Mouse (Mus musculus) liver, embryonic 12.5 days (tissue): ENCODE data around the gene Pask. TPM values are rescaled to one million over a fixed set of nuclear protein-coding genes. Genes with fewer than 3 reads are reported as not detected.
"Not testable (repeated sequence)": the region's sequence is repeated elsewhere in the genome, so short reads cannot be mapped to it uniquely, and the experiment has no call there.

ENCODE experiments used
- ATAC-seq: fragments of 200-750 bp; cut with Nextera tagmentation; 2 replicates; pipeline ENCODE4 v1.8.0; 2017; ENCODE audit warnings: moderate number of reproducible peaks, mild to moderate bottlenecking, moderate library complexity
- H3K27ac ChIP-seq: fragments of 300-500 bp; sonication (generic); 2 replicates; pipeline ENCODE4 v1.5.1; 2016; ENCODE audit warnings: mild to moderate bottlenecking
- H3K27me3 ChIP-seq: fragments of 300-500 bp; sonication (generic); replicated peaks from 2 replicates; pipeline ENCODE4 v1.6.1; 2016; ENCODE audit warnings: mild to moderate bottlenecking, moderate library complexity
- H3K36me3 ChIP-seq: fragments of 300-500 bp; sonication (generic); 2 replicates; pipeline ENCODE4 v1.6.1; 2016; ENCODE audit warnings: mild to moderate bottlenecking, moderate library complexity
- H3K4me1 ChIP-seq: fragments of 300-500 bp; sonication (generic); 2 replicates; pipeline ENCODE4 v1.6.1; 2016
- H3K4me2 ChIP-seq: fragments of 300-500 bp; sonication (generic); 2 replicates; pipeline ENCODE4 v1.6.1; 2016; ENCODE audit warnings: mild to moderate bottlenecking, moderate library complexity
- H3K4me3 ChIP-seq: fragments of 300-500 bp; sonication (generic); 2 replicates; pipeline ENCODE4 v1.5.1; 2016; ENCODE audit warnings: mild to moderate bottlenecking, moderate library complexity
- H3K9ac ChIP-seq: fragments of 300-500 bp; sonication (generic); 2 replicates; pipeline ENCODE4 v1.6.1; 2016; ENCODE audit warnings: mild to moderate bottlenecking, moderate library complexity
- H3K9me3 ChIP-seq: fragments of 300-500 bp; sonication (generic); replicated peaks from 2 replicates; pipeline ENCODE4 v1.6.1; 2016; ENCODE audit warnings: mild to moderate bottlenecking, moderate library complexity
- WGBS: fragments of 180-500 bp; shearing (Covaris S2); methylation state at CpG from one replicate; pipeline ENCODE4 v1.1.7; 2016; ENCODE audit not compliant: insufficient replicate concordance; 5-methylcytosine and 5-hydroxymethylcytosine counted together
- polyA plus RNA-seq: library from polyadenylated mRNA; unstranded; fragments of >200 nt; fragmentation: Nextera tagmentation; extraction: Ambion mirVana; gene quantifications from 2 replicates; pipeline ENCODE4 v1.2.1, GENCODE M21; 2016

The Pask gene
- polyA plus RNA-seq, 1 experiment from 2014 or later = 10.0 TPM

- Histone ChIP-seq H3K4me2 (no peak overlapping the region), H3K4me3 (no peak overlapping the region), H3K36me3 (peaks cover 80% of the 10 kb centered on the region), H3K27ac (no peak overlapping the region), H3K4me1 (0 out of 2 replicates have a peak, but pooled peaks cover 2% of the 10 kb centered on the region), H3K27me3 (no peaks in the 10 kb centered on the region), H3K9ac (no peak overlapping the region), H3K9me3 (no peaks in the 10 kb centered on the region)
- 71% methylated on average over 2 of the region's 2 CpGs for whole genome bisulfite sequencing
- no peak for ATAC-seq
Measured at GRCm38 (mm10) chr1:93334621-93335020, 8.7 kb downstream of the Pask start.

- ATAC-seq = no peak
- Histone ChIP-seq H3K4me1 (peaks cover 4% of the 10 kb centered on the region; the same call in 1 of the 2 replicates), H3K36me3 (peaks cover 96% of the 10 kb centered on the region), H3K4me3 (no peak overlapping the region), H3K9me3 (no peaks in the 10 kb centered on the region), H3K27ac (no peak overlapping the region), H3K9ac (no peak overlapping the region), H3K27me3 (no peaks in the 10 kb centered on the region), H3K4me2 (no peak overlapping the region)
- WGBS = 81% methylated on average over 3 of the region's 3 CpGs
Measured at GRCm38 (mm10) chr1:93326446-93326845, 16.8 kb downstream of the Pask start.

GRCm38 (mm10) chr1:93323973-93324372, 19.3 kb downstream of the Pask start:
- no peak overlapping the region for H3K4me3 ChIP-seq
- H3K27me3 ChIP-seq = no peaks in the 10 kb centered on the region
- no peak for ATAC-seq
- peaks cover 96% of the 10 kb centered on the region for H3K36me3 ChIP-seq
- no peak overlapping the region for H3K9ac ChIP-seq
- no peak overlapping the region for H3K27ac ChIP-seq
- peaks cover 4% of the 10 kb centered on the region; the same call in 1 of the 2 replicates for H3K4me1 ChIP-seq
- 85% methylated on average over 6 of the region's 6 CpGs for WGBS
- no peak overlapping the region for H3K4me2 ChIP-seq
- H3K9me3 ChIP-seq = no peaks in the 10 kb centered on the region

GRCm38 (mm10) chr1:93305581-93306337, 37.5 kb downstream of the Pask start, which contains the start of gene Mterf4:
TSS of gene Mterf4 (minus strand) at chr1:93305915.
- H3K9me3 ChIP-seq = no peaks in the 10 kb centered on the region

GRCm38 (mm10) chr1:93300578-93300977, 42.7 kb downstream of the Pask start:
- no peak overlapping the region for H3K27ac ChIP-seq
- H3K9ac ChIP-seq = no peak overlapping the region
- no peaks in the 10 kb centered on the region for H3K9me3 ChIP-seq
- no peak overlapping the region for H3K4me2 ChIP-seq
- no peak for ATAC-seq
- H3K4me1 ChIP-seq = peaks cover 17% of the 10 kb centered on the region
- peaks cover 86% of the 10 kb centered on the region for H3K36me3 ChIP-seq
- H3K27me3 ChIP-seq = no peaks in the 10 kb centered on the region
- no peak overlapping the region for H3K4me3 ChIP-seq
- 72% methylated on average over 3 of the region's 3 CpGs for WGBS

More at GRCm38 (mm10) chr1:93305581-93306337, 37.5 kb downstream of the Pask start, which contains the start of gene Mterf4:
- Histone ChIP-seq H3K4me1 (peaks cover 17% of the 10 kb centered on the region), H3K36me3 (peaks cover 59% of the 10 kb centered on the region), H3K4me2 (peak within 1 kb of the TSS; percentile 83), H3K27ac (no peak within 1 kb of the TSS), H3K4me3 (peak within 1 kb of the TSS; percentile 90), H3K9ac (peak within 1 kb of the TSS; percentile 87), H3K27me3 (no peaks in the 10 kb centered on the region)
- 8% methylated on average over 36 of the region's 36 CpGs for WGBS
- ATAC-seq = peak; percentile 93

GRCm38 (mm10) chr1:93299791-93300190, 43.5 kb downstream of the Pask start:
- no peak overlapping the region for H3K27ac ChIP-seq
- ATAC-seq = no peak
- H3K4me2 ChIP-seq = no peak overlapping the region
- peaks cover 87% of the 10 kb centered on the region for H3K36me3 ChIP-seq
- no peaks in the 10 kb centered on the region for H3K27me3 ChIP-seq
- no peak overlapping the region for H3K9ac ChIP-seq
- WGBS = 83% methylated on average over 4 of the region's 4 CpGs
- H3K4me3 ChIP-seq = no peak overlapping the region
- peaks cover 12% of the 10 kb centered on the region for H3K4me1 ChIP-seq
- no peaks in the 10 kb centered on the region for H3K9me3 ChIP-seq

- not testable (repeated sequence) for H3K4me2 ChIP-seq, H3K27ac ChIP-seq, ATAC-seq, H3K4me3 ChIP-seq, H3K9ac ChIP-seq, H3K4me1 ChIP-seq, H3K27me3 ChIP-seq, H3K9me3 ChIP-seq
- WGBS = 70% methylated on average over 3 of the region's 3 CpGs
- H3K36me3 ChIP-seq = peaks cover 34% of the 10 kb centered on the region
Measured at GRCm38 (mm10) chr1:93294491-93294890, 48.8 kb downstream of the Pask start.

GRCm38 (mm10) chr1:93292006-93292405, 51.3 kb downstream of the Pask start:
- Histone ChIP-seq H3K4me1 (no peaks in the 10 kb centered on the region), H3K9ac (no peak overlapping the region), H3K9me3 (no peaks in the 10 kb centered on the region), H3K4me2 (no peak overlapping the region), H3K36me3 (peaks cover 14% of the 10 kb centered on the region), H3K27me3 (no peaks in the 10 kb centered on the region), H3K27ac (no peak overlapping the region), H3K4me3 (no peak overlapping the region)
- WGBS = 72% methylated on average over 8 of the region's 8 CpGs
- ATAC-seq = no peak

GRCm38 (mm10) chr1:93291591-93291990, 51.7 kb downstream of the Pask start:
- no peak overlapping the region for H3K4me2 ChIP-seq
- no peak for ATAC-seq
- H3K27me3 ChIP-seq = no peaks in the 10 kb centered on the region
- H3K36me3 ChIP-seq = peaks cover 11% of the 10 kb centered on the region
- H3K27ac ChIP-seq = no peak overlapping the region
- H3K4me1 ChIP-seq = no peaks in the 10 kb centered on the region
- WGBS = 74% methylated on average over 1 of the region's 1 CpGs
- H3K9ac ChIP-seq = no peak overlapping the region
- no peaks in the 10 kb centered on the region for H3K9me3 ChIP-seq
- H3K4me3 ChIP-seq = no peak overlapping the region

GRCm38 (mm10) chr1:93290956-93291355, 52.3 kb downstream of the Pask start:
- no peaks in the 10 kb centered on the region for H3K4me1 ChIP-seq
- H3K4me2 ChIP-seq = no peak overlapping the region
- H3K4me3 ChIP-seq = no peak overlapping the region
- no peaks in the 10 kb centered on the region for H3K27me3 ChIP-seq
- peaks cover 5% of the 10 kb centered on the region for H3K36me3 ChIP-seq
- no peak overlapping the region for H3K9ac ChIP-seq
- no peak for ATAC-seq
- no peak overlapping the region for H3K27ac ChIP-seq
- 55% methylated on average over 4 of the region's 4 CpGs for WGBS
- no peaks in the 10 kb centered on the region for H3K9me3 ChIP-seq

GRCm38 (mm10) chr1:93289678-93290214, 53.5 kb downstream of the Pask start:
- Histone ChIP-seq H3K27me3 (no peaks in the 10 kb centered on the region), H3K4me2 (no peak overlapping the region), H3K27ac (no peak overlapping the region), H3K4me1 (no peaks in the 10 kb centered on the region), H3K9me3 (no peaks in the 10 kb centered on the region), H3K9ac (no peak overlapping the region), H3K4me3 (no peak overlapping the region), H3K36me3 (no peaks in the 10 kb centered on the region)
- no peak for ATAC-seq
- WGBS = 9% methylated on average over 3 of the region's 3 CpGs

- Histone ChIP-seq H3K36me3 (no peaks in the 10 kb centered on the region), H3K27ac (no peak overlapping the region), H3K9me3 (no peaks in the 10 kb centered on the region), H3K27me3 (no peaks in the 10 kb centered on the region), H3K4me3 (no peak overlapping the region), H3K4me1 (no peaks in the 10 kb centered on the region), H3K4me2 (no peak overlapping the region), H3K9ac (no peak overlapping the region)
- no peak for ATAC-seq
- WGBS = 55% methylated on average over 7 of the region's 7 CpGs
Measured at GRCm38 (mm10) chr1:93277041-93277440, 66.2 kb downstream of the Pask start.
